8 mouse cellular contexts compared by ENCODE assay signal in genomic region chr14:13961401-13962112, GRCm38 (mm10). TPM values are rescaled to one million over a fixed set of nuclear protein-coding genes. Genes with fewer than 3 reads are reported as not detected.
DNase-seq lines count a peak whose midpoint lies in the region; ATAC-seq lines count a peak whose summit lies in the region.

TSS of gene Atxn7 (plus strand) at chr14:13961440.
TSS of gene Thoc7 (minus strand) at chr14:13961852.

- peaks cover 5% of the 10 kb centered on the region for H3K4me1 ChIP-seq in intestine, embryonic 14.5 days (replicated peaks; ENCODE audit: control insufficient read depth, insufficient read depth, low read length)
- no peaks in the 10 kb centered on the region for H3K4me1 ChIP-seq in limb, embryonic 11.5 days (ENCODE audit: control insufficient read depth, insufficient read depth, low read length)
- peaks cover 17% of the 10 kb centered on the region for H3K4me1 ChIP-seq in midbrain, embryonic 12.5 days

- H3K36me3 ChIP-seq in intestine, embryonic 14.5 days (ENCODE audit: control insufficient read depth, insufficient read depth, low read length), result peaks cover 4% of the 10 kb centered on the region; the same call in 1 of the 2 replicates
- no peaks in the 10 kb centered on the region for H3K36me3 ChIP-seq in limb, embryonic 11.5 days (ENCODE audit: control insufficient read depth, insufficient read depth, low read length)
- no peaks in the 10 kb centered on the region for H3K36me3 ChIP-seq in midbrain, embryonic 12.5 days

- whole genome bisulfite sequencing in intestine, embryonic 14.5 days, result 2% methylated on average over 51 of the region's 56 CpGs
- WGBS in limb, embryonic 11.5 days, result 5% methylated on average over 47 of the region's 56 CpGs
- 3% methylated on average over 38 of the region's 56 CpGs for WGBS in midbrain, embryonic 12.5 days

- H3K27me3 ChIP-seq in intestine, embryonic 14.5 days (replicated peaks; ENCODE audit: control insufficient read depth, insufficient read depth, low read length), result no peaks in the 10 kb centered on the region
- no peaks in the 10 kb centered on the region for H3K27me3 ChIP-seq in limb, embryonic 11.5 days (ENCODE audit: control insufficient read depth, insufficient read depth, low read length)
- no peaks in the 10 kb centered on the region for H3K27me3 ChIP-seq in midbrain, embryonic 12.5 days

- intact Hi-C loops in gastrocnemius, postnatal 36 days (cut with DNase I), result loop anchor here (5.0 kb wide), 2 partner anchors 51 to 136 kb away; no protein-coding TSS in a partner anchor

- peak within 1 kb of the TSS; percentile 93 for H3K27ac ChIP-seq in intestine, embryonic 14.5 days (ENCODE audit: low read depth)
- peak within 1 kb of the TSS; percentile 81 for H3K27ac ChIP-seq in limb, embryonic 11.5 days (replicated peaks; ENCODE audit: low read depth, low read length)
- H3K27ac ChIP-seq in midbrain, embryonic 12.5 days (replicated peaks), result peak within 1 kb of the TSS; percentile 90

- no peaks in the 10 kb centered on the region for H3K9me3 ChIP-seq in intestine, embryonic 14.5 days (ENCODE audit: control insufficient read depth, low read length)
- no peaks in the 10 kb centered on the region for H3K9me3 ChIP-seq in limb, embryonic 11.5 days (ENCODE audit: control insufficient read depth, low read length)
- no peaks in the 10 kb centered on the region for H3K9me3 ChIP-seq in midbrain, embryonic 12.5 days

- peak within 1 kb of the TSS; percentile 56 for H3K4me2 ChIP-seq in intestine, embryonic 14.5 days (ENCODE audit: low read length)
- peak within 1 kb of the TSS; percentile 40 for H3K4me2 ChIP-seq in limb, embryonic 11.5 days (ENCODE audit: low read depth, severe bottlenecking)
- peak within 1 kb of the TSS; percentile 59 for H3K4me2 ChIP-seq in midbrain, embryonic 12.5 days (replicated peaks)

- DNase-seq in left cerebral cortex, adult 18-20 months (ENCODE audit: low spot score in 2 of 2), result peak; percentile 15 to 19
- no peak for DNase-seq in left cerebral cortex, adult 11 months (ENCODE audit: low spot score)
- DNase-seq in embryo, embryonic 10.5 days (ENCODE audit: low spot score), result peak; percentile 46
- peak; percentile 14 to 38 for DNase-seq in gastrocnemius, postnatal 36 days
- DNase-seq in intestine, embryonic 14.5 days (ENCODE audit: low spot score), result peak; percentile 85
- DNase-seq in limb, embryonic 11.5 days (ENCODE audit: low spot score), result peak; percentile 71
- peak; percentile 37 to 47 for DNase-seq in spleen, postnatal 14 days (ENCODE audit: low spot score in 2 of 2)

- H3K4me3 ChIP-seq in intestine, embryonic 14.5 days (ENCODE audit: low read depth, low read length), result peak within 1 kb of the TSS; percentile 93
- H3K4me3 ChIP-seq in limb, embryonic 11.5 days (ENCODE audit: low read depth, low read length), result peak within 1 kb of the TSS; percentile 77
- peak within 1 kb of the TSS; percentile 93 for H3K4me3 ChIP-seq in midbrain, embryonic 12.5 days

- H3K9ac ChIP-seq in intestine, embryonic 14.5 days (ENCODE audit: low read length), result peak within 1 kb of the TSS; percentile 98
- H3K9ac ChIP-seq in limb, embryonic 11.5 days (ENCODE audit: low read length), result peak within 1 kb of the TSS; percentile 99
- H3K9ac ChIP-seq in midbrain, embryonic 12.5 days (replicated peaks), result peak within 1 kb of the TSS; percentile 98

- ATAC-seq in intestine, embryonic 14.5 days (replicated peaks; ENCODE audit: low FRiP score, low TSS enrichment, low read depth), result peak; percentile 72
- ATAC-seq in limb, embryonic 11.5 days (ENCODE audit: insufficient number of reproducible peaks, low FRiP score, low TSS enrichment, low read depth), result peak; percentile 68
- peak; percentile 62 for ATAC-seq in midbrain, embryonic 12.5 days (ENCODE audit: low FRiP score, low read depth)

RNA-seq across cellular contexts. Expression of gene Atxn7, which starts in this region (rescaled TPM):
- 10 to 100 TPM; 24.6 to 28.3 TPM for total RNA-seq in left cerebral cortex, adult 18-20 months (2021)
- total RNA-seq in gastrocnemius, postnatal 36 days (2021), result 10 to 100 TPM; 13.3 to 16.0 TPM
- 5.9 and 6.6 TPM in 2 replicates for polyA plus RNA-seq in intestine, embryonic 14.5 days (2014; fragmentation: Nextera tagmentation; extraction: Ambion mirVana)
- 4.6 and 4.7 TPM in 2 replicates for polyA plus RNA-seq in limb, embryonic 11.5 days (2014; fragmentation: Nextera tagmentation; extraction: Ambion mirVana)
- polyA plus RNA-seq in midbrain, embryonic 12.5 days (2016; fragmentation: Nextera tagmentation; extraction: Ambion mirVana), result 5.4 and 6.6 TPM in 2 replicates

RNA-seq across cellular contexts. Expression of gene Thoc7, which starts in this region (rescaled TPM):
- 100 to 1,000 TPM in 1 of 2 experiments, 10 to 100 TPM in 1; 95.3 to 104 TPM for total RNA-seq in left cerebral cortex, adult 18-20 months (2021)
- total RNA-seq in gastrocnemius, postnatal 36 days (2021), result 100 to 1,000 TPM; 110 to 140 TPM
- 198 and 202 TPM in 2 replicates for polyA plus RNA-seq in intestine, embryonic 14.5 days (2014; fragmentation: Nextera tagmentation; extraction: Ambion mirVana)
- polyA plus RNA-seq in limb, embryonic 11.5 days (2014; fragmentation: Nextera tagmentation; extraction: Ambion mirVana), result 260 and 265 TPM in 2 replicates
- 201 and 207 TPM in 2 replicates for polyA plus RNA-seq in midbrain, embryonic 12.5 days (2016; fragmentation: Nextera tagmentation; extraction: Ambion mirVana)
